Mouse (Mus musculus) hindbrain, embryonic 14.5 days (tissue): ENCODE data around the gene Mien1. TPM values are rescaled to one million over a fixed set of nuclear protein-coding genes. Genes with fewer than 3 reads are reported as not detected.

Source experiments
- ATAC-seq: fragments of 200-750 bp; cut with Nextera tagmentation; 2 replicates; pipeline ENCODE4 v1.8.0; 2017; ENCODE audit warnings: moderate number of reproducible peaks, mild to moderate bottlenecking, moderate TSS enrichment, moderate library complexity; ENCODE audit not compliant: low FRiP score
- DNase-seq: peaks from one replicate; pipeline ENCODE4 v3.0.0-alpha.2; 2015; ENCODE audit warnings: low spot score
- H3K27ac ChIP-seq: fragments of 300-500 bp; sonication (generic); 2 replicates; pipeline ENCODE4 v1.5.1; 2014; ENCODE audit warnings: mild to moderate bottlenecking, moderate library complexity
- H3K27me3 ChIP-seq: fragments of 300-500 bp; sonication (generic); 2 replicates; pipeline ENCODE4 v1.6.1; 2014; ENCODE audit warnings: mild to moderate bottlenecking, low read length, mixed read lengths; ENCODE audit not compliant: control insufficient read depth, insufficient read depth
- H3K36me3 ChIP-seq: fragments of 300-500 bp; sonication (generic); replicated peaks from 2 replicates; pipeline ENCODE4 v1.6.1; 2014; ENCODE audit not compliant: control insufficient read depth, insufficient read depth
- H3K4me1 ChIP-seq: fragments of 300-500 bp; sonication (generic); replicated peaks from 2 replicates; pipeline ENCODE4 v1.6.1; 2014; ENCODE audit warnings: antibody characterized with exemption, low read length, mixed read lengths; ENCODE audit not compliant: control insufficient read depth, insufficient read depth
- H3K4me2 ChIP-seq: fragments of 300-500 bp; sonication (generic); replicated peaks from 2 replicates; pipeline ENCODE4 v1.6.1; 2014; ENCODE audit warnings: mild to moderate bottlenecking, moderate library complexity
- H3K4me3 ChIP-seq: fragments of 300-500 bp; sonication (generic); replicated peaks from 2 replicates; pipeline ENCODE4 v1.5.1; 2014; ENCODE audit warnings: mild to moderate bottlenecking, low read length
- H3K9ac ChIP-seq: fragments of 300-500 bp; sonication (generic); 2 replicates; pipeline ENCODE4 v1.6.1; 2014
- H3K9me3 ChIP-seq: fragments of 300-500 bp; sonication (generic); 2 replicates; pipeline ENCODE4 v1.6.1; 2016; ENCODE audit warnings: low read length; ENCODE audit not compliant: control insufficient read depth
- WGBS: fragments of 180-500 bp; shearing (Covaris S2); extraction: QIAGEN DNeasy Blood & Tissue Kit; methylation state at CpG from one replicate; pipeline ENCODE4 v1.1.7; 2014; 5-methylcytosine and 5-hydroxymethylcytosine counted together
- polyA plus RNA-seq: library from polyadenylated mRNA; unstranded; fragments of >200 nt; fragmentation: Nextera tagmentation; extraction: Ambion mirVana; gene quantifications from 2 replicates; pipeline ENCODE4 v1.2.1, GENCODE M21; 2014

The Mien1 gene
- polyA plus RNA-seq, 1 experiment from 2014 or later, result 256 TPM

- DNase-seq, result no peak
- WGBS, result 22% methylated on average over 2 of the region's 2 CpGs
- no peak overlapping the region for H3K27ac ChIP-seq
- H3K9me3 ChIP-seq, result no peaks in the 10 kb centered on the region
- no peak overlapping the region for H3K4me3 ChIP-seq
- peaks cover 25% of the 10 kb centered on the region for H3K27me3 ChIP-seq
- H3K36me3 ChIP-seq, result no peaks in the 10 kb centered on the region
- H3K4me2 ChIP-seq, result peak overlapping the region; percentile 88
- no peak for ATAC-seq
- H3K9ac ChIP-seq, result no peak overlapping the region
- H3K4me1 ChIP-seq, result peaks cover 14% of the 10 kb centered on the region; the same call in 1 of the 2 replicates
These were observed 24.6 kb downstream of the Mien1 start for GRCm38 (mm10) chr11:98414162-98414561.

DNA sequence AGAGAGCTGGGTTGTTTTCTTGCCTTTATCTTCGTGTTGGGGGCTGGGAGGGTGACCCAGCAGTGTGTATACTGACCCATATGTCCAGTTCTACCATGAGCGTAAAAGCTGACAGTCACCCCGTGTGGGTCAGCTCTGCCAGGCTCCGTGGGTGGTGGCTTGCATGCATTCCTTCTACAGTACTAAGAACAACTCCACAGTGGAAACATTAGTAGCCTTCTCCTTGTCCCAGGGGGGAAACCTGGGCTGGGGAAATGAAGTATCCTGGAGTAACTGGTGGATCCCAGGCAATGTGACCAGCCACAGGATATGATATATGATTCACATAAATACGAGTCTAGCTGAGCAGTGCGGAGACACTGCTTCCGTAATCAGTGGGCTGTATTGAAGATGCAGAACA, 25.1 kb downstream of the Mien1 start:
- Histone ChIP-seq H3K9ac (no peak overlapping the region), H3K4me3 (peak overlapping the region; percentile 48), H3K9me3 (no peaks in the 10 kb centered on the region), H3K4me2 (peak overlapping the region; percentile 88), H3K27me3 (peaks cover 25% of the 10 kb centered on the region), H3K27ac (0 out of 2 replicates have a peak overlapping the region, but pooled peaks have one; percentile 14), H3K4me1 (peaks cover 14% of the 10 kb centered on the region; the same call in 1 of the 2 replicates), H3K36me3 (no peaks in the 10 kb centered on the region)
- DNase-seq, result no peak
- 21% methylated on average over 7 of the region's 7 CpGs for WGBS
- ATAC-seq, result no peak

DNA sequence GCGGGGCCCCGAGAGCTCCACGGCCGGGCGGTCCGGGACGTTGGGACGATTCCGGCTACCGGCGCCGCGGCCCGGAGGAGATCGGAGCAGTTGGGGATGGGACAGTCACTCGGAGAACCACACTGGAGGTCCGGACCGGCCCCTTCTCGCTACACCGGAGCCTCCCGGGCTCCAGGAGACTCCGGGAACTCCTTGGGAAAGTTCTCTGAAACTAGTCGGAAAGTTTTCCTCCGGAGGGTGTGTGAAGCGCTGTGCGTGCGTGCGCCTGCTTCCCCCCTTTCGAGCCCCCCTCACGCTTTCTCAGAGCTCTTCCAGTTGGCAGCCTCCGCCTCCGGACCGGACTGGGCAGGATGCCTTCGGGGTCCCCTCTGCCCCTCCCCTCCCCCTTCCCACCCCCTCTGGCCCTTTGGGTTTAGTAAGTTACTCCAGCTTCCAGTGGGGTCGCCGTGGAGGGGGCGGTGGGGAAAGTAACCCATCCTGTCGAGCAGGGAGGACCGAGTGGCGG, 25.9 kb downstream of the Mien1 start:
- WGBS, result under 1% methylated on average over 40 of the region's 40 CpGs
- H3K9me3 ChIP-seq, result no peaks in the 10 kb centered on the region

GRCm38 (mm10) chr11:98412273-98412796, 26.5 kb downstream of the Mien1 start, which contains the start of gene Erbb2:
TSS of gene Erbb2 (plus strand) at chr11:98412470.
- Histone ChIP-seq H3K4me2 (peak within 1 kb of the TSS; percentile 88), H3K36me3 (no peaks in the 10 kb centered on the region), H3K27me3 (peaks cover 25% of the 10 kb centered on the region), H3K4me1 (peaks cover 14% of the 10 kb centered on the region; the same call in 1 of the 2 replicates), H3K9ac (peak within 1 kb of the TSS; percentile 69), H3K27ac (peak within 1 kb of the TSS; percentile 79), H3K4me3 (peak within 1 kb of the TSS; percentile 48), H3K9me3 (no peaks in the 10 kb centered on the region)
- ATAC-seq (peak; percentile 76; the same call in 1 of the 2 replicates), DNase-seq (peak; percentile 50)
- WGBS, result under 1% methylated on average over 24 of the region's 49 CpGs

More for the DNA sequence above, 25.9 kb downstream of the Mien1 start:
- Histone ChIP-seq H3K27ac (peak overlapping the region; percentile 79), H3K9ac (peak overlapping the region; percentile 69), H3K4me2 (peak overlapping the region; percentile 88), H3K27me3 (peaks cover 25% of the 10 kb centered on the region), H3K36me3 (no peaks in the 10 kb centered on the region), H3K4me3 (peak overlapping the region; percentile 48), H3K4me1 (peaks cover 14% of the 10 kb centered on the region; the same call in 1 of the 2 replicates)
- ATAC-seq, result peak; percentile 31; the same call in 1 of the 2 replicates
- DNase-seq, result peak; percentile 39

- H3K4me3 ChIP-seq, result no peak overlapping the region
- DNase-seq, result no peak
- H3K9ac ChIP-seq, result 0 out of 2 replicates have a peak overlapping the region, but pooled peaks have one; percentile 8
- no peaks in the 10 kb centered on the region for H3K9me3 ChIP-seq
- 2% methylated on average over 10 of the region's 10 CpGs for WGBS
- peaks cover 25% of the 10 kb centered on the region for H3K27me3 ChIP-seq
- H3K4me2 ChIP-seq, result peak overlapping the region; percentile 17
- peaks cover 14% of the 10 kb centered on the region; the same call in 1 of the 2 replicates for H3K4me1 ChIP-seq
- H3K36me3 ChIP-seq, result no peaks in the 10 kb centered on the region
- peak; percentile 76; the same call in 1 of the 2 replicates for ATAC-seq
- no peak overlapping the region for H3K27ac ChIP-seq
These were observed 29.4 kb downstream of the Mien1 start for GRCm38 (mm10) chr11:98409341-98409822.

- Histone ChIP-seq H3K4me1 (peaks cover 14% of the 10 kb centered on the region; the same call in 1 of the 2 replicates), H3K9ac (0 out of 2 replicates have a peak overlapping the region, but pooled peaks have one; percentile 8), H3K27ac (peak overlapping the region; percentile 51; the same call in 1 of the 2 replicates), H3K4me2 (peak overlapping the region; percentile 17), H3K36me3 (no peaks in the 10 kb centered on the region), H3K4me3 (no peak overlapping the region), H3K27me3 (peaks cover 25% of the 10 kb centered on the region), H3K9me3 (no peaks in the 10 kb centered on the region)
- no peak for ATAC-seq
- 33% methylated on average over 8 of the region's 8 CpGs for WGBS
- no peak for DNase-seq
These were observed 29.9 kb downstream of the Mien1 start for GRCm38 (mm10) chr11:98408872-98409271.

DNA sequence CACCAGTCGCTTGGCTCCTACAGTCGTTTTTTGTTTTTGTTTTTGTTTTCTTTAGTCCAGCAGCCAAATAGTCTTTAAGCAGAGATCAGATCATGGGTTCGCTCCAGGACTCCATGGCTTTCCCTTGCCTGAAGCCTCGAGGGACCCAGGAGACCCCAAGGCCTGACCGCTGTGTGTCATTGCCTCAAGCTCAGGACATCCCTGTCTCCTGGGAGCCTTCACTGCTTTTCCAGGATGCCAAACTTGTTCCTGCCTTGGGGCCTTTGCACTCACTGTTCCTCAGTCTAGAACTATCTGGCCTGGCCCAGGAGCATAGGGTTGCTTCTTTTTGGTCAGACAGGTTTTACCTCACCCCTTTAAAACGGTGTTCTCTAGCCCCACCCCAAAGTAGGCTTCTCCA, 32.2 kb downstream of the Mien1 start:
- peaks cover 15% of the 10 kb centered on the region for H3K27me3 ChIP-seq
- H3K36me3 ChIP-seq, result no peaks in the 10 kb centered on the region
- H3K27ac ChIP-seq, result no peak overlapping the region
- H3K9ac ChIP-seq, result no peak overlapping the region
- no peaks in the 10 kb centered on the region for H3K4me1 ChIP-seq
- no peak overlapping the region for H3K4me2 ChIP-seq
- no peak for DNase-seq
- ATAC-seq, result no peak
- no peaks in the 10 kb centered on the region for H3K9me3 ChIP-seq
- no peak overlapping the region for H3K4me3 ChIP-seq
- 73% methylated on average over 6 of the region's 6 CpGs for WGBS

- Histone ChIP-seq H3K9ac (peak overlapping the region; percentile 68), H3K36me3 (0 out of 2 replicates have a peak, but pooled peaks cover 4% of the 10 kb centered on the region), H3K27me3 (no peaks in the 10 kb centered on the region; the same call in 1 of the 2 replicates), H3K4me3 (peak overlapping the region; percentile 51), H3K27ac (peak overlapping the region; percentile 94), H3K4me2 (peak overlapping the region; percentile 83), H3K9me3 (no peaks in the 10 kb centered on the region), H3K4me1 (peaks cover 12% of the 10 kb centered on the region)
- WGBS, result 60% methylated on average over 3 of the region's 3 CpGs
- ATAC-seq (no peak), DNase-seq (no peak)
These were observed 38.0 kb downstream of the Mien1 start for GRCm38 (mm10) chr11:98400816-98401215.

- H3K9ac ChIP-seq, result peak within 1 kb of the TSS; percentile 68
- H3K4me1 ChIP-seq, result peaks cover 12% of the 10 kb centered on the region
- under 1% methylated on average over 40 of the region's 40 CpGs for WGBS
- peak; percentile 95 for ATAC-seq
- H3K9me3 ChIP-seq, result no peaks in the 10 kb centered on the region
- H3K4me2 ChIP-seq, result peak within 1 kb of the TSS; percentile 83
- H3K4me3 ChIP-seq, result peak within 1 kb of the TSS; percentile 51
- H3K36me3 ChIP-seq, result 0 out of 2 replicates have a peak, but pooled peaks cover 4% of the 10 kb centered on the region
- H3K27ac ChIP-seq, result peak within 1 kb of the TSS; percentile 94
- peak; percentile 87 for DNase-seq
- H3K27me3 ChIP-seq, result no peaks in the 10 kb centered on the region; the same call in 1 of the 2 replicates
These were observed 38.5 kb downstream of the Mien1 start, which contains the start of gene Pgap3 for GRCm38 (mm10) chr11:98400161-98400726. TSS of gene Pgap3 (minus strand) at chr11:98400490.
